Mouse (Mus musculus) thymus, adult 2 months (tissue): Measurements from ENCODE around the gene Slc30a7.

ENCODE experiments used
- CTCF ChIP-seq: fragments of 200-500 bp; IDR thresholded peaks from 2 replicates; pipeline ENCODE4 v1.5.1; 2012; ENCODE audit warnings: mild to moderate bottlenecking, control low read depth, low read length, moderate library complexity, borderline replicate concordance; ENCODE audit not compliant: control insufficient read depth, poor library complexity, insufficient read depth; ENCODE audit errors: extremely low read depth
- POLR2A ChIP-seq: fragments of 200-500 bp; IDR thresholded peaks from 2 replicates; pipeline ENCODE4 v1.6.1; 2012; ENCODE audit warnings: mild to moderate bottlenecking, low read length, control low read depth, moderate library complexity; ENCODE audit not compliant: control insufficient read depth, poor library complexity, insufficient read depth; ENCODE audit errors: extremely low read depth

- no peak for TF ChIP-seq CTCF
- peak; percentile 45 for TF ChIP-seq POLR2A
Observed at GRCm38 (mm10) chr3:116006978-116007940, at the start of gene Slc30a7, which contains the start of gene Extl2.
